Mouse (Mus musculus): ENCODE measurements around the gene Ppp1r36. TPM values are rescaled to one million over a fixed set of nuclear protein-coding genes. Genes with fewer than 3 reads are reported as not detected.

Ppp1r36 gene
- 0.11 and 0.18 TPM in 2 replicates for polyA plus RNA-seq (2012; rRNA removed; ENCODE audit: low replicate concordance)

DNA sequence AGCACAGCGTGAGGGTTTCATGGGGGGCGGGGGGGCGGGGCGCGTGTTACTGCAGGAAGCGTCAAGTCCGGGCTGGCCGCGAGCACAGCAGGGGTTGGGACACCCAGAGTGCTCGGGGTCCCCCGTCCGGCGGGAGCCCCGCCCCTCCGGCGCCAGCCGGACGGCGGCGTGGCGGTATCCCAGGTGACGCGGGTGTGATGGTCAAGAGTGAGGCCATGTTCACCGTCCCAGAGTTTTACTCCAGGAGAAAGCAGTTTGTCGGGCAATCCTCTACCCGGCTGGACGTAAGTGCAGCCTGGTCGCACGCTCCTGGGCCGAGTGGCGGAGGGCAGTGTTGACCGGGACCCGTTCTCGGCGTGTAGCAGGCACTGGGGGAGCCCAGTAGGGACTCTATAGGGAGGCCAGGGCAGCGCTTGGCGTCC is at the start of gene Ppp1r36:
Gene Ppp1r36 (plus strand): TSS at position 106 of the 422 bp plus-strand sequence.

DNA sequence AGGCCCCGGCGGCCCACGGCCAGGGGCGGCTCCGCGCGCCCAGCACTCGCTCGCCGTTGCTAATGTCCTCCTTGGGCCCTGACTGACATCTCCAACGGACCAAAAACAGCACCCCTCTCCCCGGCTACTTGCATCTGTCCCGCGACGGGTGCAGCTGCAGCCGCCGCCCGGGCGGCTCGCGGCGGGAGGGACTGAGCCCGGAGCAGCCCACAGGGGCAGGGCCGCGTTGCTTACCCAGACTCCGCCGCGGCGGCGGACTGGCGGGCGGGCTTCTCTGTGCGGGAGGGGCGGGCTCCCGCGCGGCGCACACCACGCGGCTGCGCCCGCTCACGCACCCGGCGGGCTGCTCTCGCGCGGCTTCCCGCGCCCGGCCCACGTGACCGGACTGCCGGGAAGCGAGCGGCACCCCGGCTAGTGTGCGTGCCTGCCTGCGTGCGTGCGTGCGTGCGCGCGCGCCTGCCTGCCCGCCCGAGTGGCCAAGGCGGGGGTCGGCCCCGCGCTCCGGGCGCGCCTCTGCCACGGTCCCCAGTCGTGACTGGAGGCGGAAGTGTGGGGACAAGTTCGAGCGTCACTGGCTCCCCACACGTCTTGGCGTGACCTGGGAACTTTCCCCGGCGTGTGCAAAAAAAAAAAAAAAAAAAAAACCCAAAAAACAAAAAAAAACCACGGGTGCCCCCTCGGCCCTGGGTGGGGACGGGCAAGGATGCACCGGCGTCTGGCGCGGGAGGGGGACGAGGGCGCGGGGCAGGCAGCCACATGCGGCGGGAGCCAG is 47.9 kb upstream of the Ppp1r36 start, which contains the start of gene Zbtb25:
Gene Zbtb25 (minus strand): TSS at position 397 of the 772 bp plus-strand sequence.

DNA sequence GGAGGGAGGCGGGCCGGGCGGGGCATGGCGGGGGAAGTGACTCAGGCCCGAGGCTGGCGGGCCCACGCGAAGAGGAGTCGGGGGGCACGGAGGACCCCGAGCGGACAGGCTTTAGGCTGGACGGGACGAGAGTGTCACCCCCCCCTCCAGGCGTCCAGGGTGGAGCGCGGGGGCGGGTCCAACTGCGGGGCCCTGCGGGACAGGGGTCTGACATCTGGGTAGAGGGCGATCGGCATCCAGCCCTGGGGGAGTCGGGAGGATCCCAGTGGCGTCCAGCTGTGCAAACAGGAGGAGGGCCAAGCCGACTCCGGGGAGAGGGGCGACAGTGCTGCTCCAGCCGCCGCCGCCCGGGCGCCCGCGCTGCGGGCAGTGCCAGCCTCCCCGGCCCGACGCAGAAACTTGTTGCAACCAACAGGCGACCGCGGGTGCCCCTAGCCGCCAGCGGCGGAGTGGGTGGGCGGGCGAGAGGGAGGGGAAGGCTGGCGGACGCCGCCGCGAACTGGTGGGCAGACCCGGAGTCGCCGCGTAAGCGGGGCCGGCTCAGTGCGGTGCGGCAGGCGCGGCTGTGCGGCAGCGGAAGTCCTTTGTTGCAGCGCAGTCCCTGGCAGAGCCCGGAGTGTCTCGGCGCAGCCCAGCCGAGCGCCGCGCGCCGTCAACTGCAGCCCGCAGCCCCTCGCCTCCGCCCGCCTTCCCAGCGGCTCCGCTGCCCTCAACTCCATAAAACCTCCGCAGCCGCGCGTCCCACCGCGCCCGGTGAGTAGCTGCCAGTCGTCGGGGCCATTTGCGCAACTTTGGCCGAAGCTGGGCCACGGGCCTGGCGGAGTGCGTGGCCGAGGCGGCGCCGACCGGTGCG is 47.1 kb upstream of the Ppp1r36 start, which contains the start of gene Zbtb1:
Gene Zbtb1 (plus strand): TSS at position 289 of the 853 bp plus-strand sequence.

DNA sequence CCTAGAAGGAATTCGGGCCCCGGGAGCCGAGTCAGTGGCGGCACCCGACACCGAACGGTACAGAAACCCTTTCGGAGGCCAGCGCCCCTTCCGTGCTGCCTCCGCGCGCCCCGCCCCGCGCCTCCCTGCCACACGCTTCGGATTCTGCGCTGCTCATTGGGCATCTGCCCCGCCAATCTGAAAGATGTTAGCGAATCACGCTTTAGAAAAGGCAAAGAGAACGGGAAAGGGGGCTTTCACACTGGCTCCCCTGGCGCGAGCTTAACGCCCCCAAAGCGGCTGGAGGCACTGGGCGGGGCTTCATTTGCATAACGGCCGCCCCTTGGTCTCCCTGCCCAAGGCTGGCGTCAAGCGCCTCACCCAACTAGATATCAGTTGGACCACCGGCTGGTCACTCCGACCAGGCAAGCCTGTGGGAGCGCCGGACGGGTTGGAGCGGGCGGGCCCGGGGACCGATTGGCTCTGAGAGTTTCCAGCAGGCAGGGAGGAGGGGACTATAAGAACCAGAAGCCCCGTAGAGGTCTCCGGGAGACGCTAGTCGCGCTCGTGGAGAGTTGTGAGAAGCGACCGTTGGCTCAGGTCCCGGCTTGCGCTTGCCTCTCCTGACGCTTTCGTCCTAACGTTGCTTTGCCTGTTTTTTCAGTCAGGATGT is 13.3 kb upstream of the Ppp1r36 start, which contains the start of gene Hspa2:
Gene Hspa2 (plus strand): TSS at position 291 of the 652 bp plus-strand sequence.

Other genes with a start within 250 kb of the Ppp1r36 start
- not detected in 2 replicates for gene Esr2, start 240.3 kb upstream of the Ppp1r36 start, polyA plus RNA-seq (2012; rRNA removed; ENCODE audit: low replicate concordance)
- gene Tex21, start 170.8 kb upstream of the Ppp1r36 start, polyA plus RNA-seq (2012; rRNA removed; ENCODE audit: low replicate concordance) = not detected in 2 replicates
- 11.4 and 25.3 TPM in 2 replicates for gene Mthfd1, start 162.2 kb upstream of the Ppp1r36 start, polyA plus RNA-seq (2012; rRNA removed; ENCODE audit: low replicate concordance)
- gene Akap5, start 92.6 kb upstream of the Ppp1r36 start, polyA plus RNA-seq (2012; rRNA removed; ENCODE audit: low replicate concordance) = 0.11 and 0.22 TPM in 2 replicates
- 8.2 and 12.5 TPM in 2 replicates for gene Zbtb25, start 47.9 kb upstream of the Ppp1r36 start, polyA plus RNA-seq (2012; rRNA removed; ENCODE audit: low replicate concordance)
- 2.8 and 3.0 TPM in 2 replicates for gene Zbtb1, start 47.3 kb upstream of the Ppp1r36 start, polyA plus RNA-seq (2012; rRNA removed; ENCODE audit: low replicate concordance)
- gene Hspa2, start 13.4 kb upstream of the Ppp1r36 start, polyA plus RNA-seq (2012; rRNA removed; ENCODE audit: low replicate concordance) = 7.5 and 12.5 TPM in 2 replicates
- gene Plekhg3, start 113.4 kb downstream of the Ppp1r36 start, polyA plus RNA-seq (2012; rRNA removed; ENCODE audit: low replicate concordance) = 39.5 and 42.9 TPM in 2 replicates

Measured in mammary gland, adult 2 months (tissue).